Mouse (Mus musculus) large intestine, adult 2 months (tissue): ENCODE measurements at regions not wholly inside any gene's neighbourhood (a gene's known extent, or its start where the extent isn't known, plus 50 kb on each side); places are given as distances from the start of the nearest gene placed in this dataset.

ENCODE experiments used
- DNase-seq: peaks from one replicate; pipeline ENCODE4 v3.0.0-alpha.2; 2012; ENCODE audit warnings: low read depth, low spot score
- WGBS: fragments of 180-500 bp; shearing (Covaris S2); methylation state at CpG from one replicate; pipeline ENCODE4 v1.1.7; 2018; 5-methylcytosine and 5-hydroxymethylcytosine counted together

- DNase-seq, result no peak
- 100% methylated on average over 1 of the region's 1 CpGs for WGBS
These were observed 221.6 kb upstream of the Rgma start for GRCm38 (mm10) chr7:73153668-73154067.

- DNase-seq, result no peak
- WGBS, result 97% methylated on average over 5 of the region's 5 CpGs
These were observed 216.5 kb upstream of the Rgma start for GRCm38 (mm10) chr7:73158833-73159232.

GRCm38 (mm10) chr7:73160968-73161367, 214.3 kb upstream of the Rgma start:
- WGBS, result 88% methylated on average over 8 of the region's 8 CpGs
- no peak for DNase-seq

- 63% methylated on average over 5 of the region's 5 CpGs for WGBS
- no peak for DNase-seq
These were observed 211.6 kb upstream of the Rgma start for GRCm38 (mm10) chr7:73163687-73164086.

- no peak for DNase-seq
- WGBS, result 92% methylated on average over 8 of the region's 8 CpGs
These were observed 209.8 kb upstream of the Rgma start for GRCm38 (mm10) chr7:73165521-73165920.

- DNase-seq, result no peak
- WGBS, result 58% methylated on average over 8 of the region's 8 CpGs
These were observed 205.9 kb upstream of the Rgma start for GRCm38 (mm10) chr7:73169416-73169815.

- DNase-seq, result no peak
- WGBS, result 83% methylated on average over 4 of the region's 4 CpGs
These were observed 202.7 kb upstream of the Rgma start for GRCm38 (mm10) chr7:73172615-73173014.

GRCm38 (mm10) chr7:73183761-73184160, 191.5 kb upstream of the Rgma start:
- 79% methylated on average over 8 of the region's 8 CpGs for WGBS
- no peak for DNase-seq

GRCm38 (mm10) chr7:73184208-73185070, 190.9 kb upstream of the Rgma start:
- 96% methylated on average over 14 of the region's 14 CpGs for WGBS
- no peak for DNase-seq

GRCm38 (mm10) chr7:73185071-73185531, 190.2 kb upstream of the Rgma start:
- DNase-seq, result no peak
- 84% methylated on average over 10 of the region's 10 CpGs for WGBS

GRCm38 (mm10) chr7:73185591-73185990, 189.7 kb upstream of the Rgma start:
- over 99% methylated on average over 5 of the region's 5 CpGs for WGBS
- DNase-seq, result no peak

- WGBS, result 90% methylated on average over 3 of the region's 3 CpGs
- DNase-seq, result no peak
These were observed 188.8 kb upstream of the Rgma start for GRCm38 (mm10) chr7:73186501-73186900.

- 84% methylated on average over 12 of the region's 12 CpGs for WGBS
- DNase-seq, result no peak
These were observed 183.7 kb upstream of the Rgma start for GRCm38 (mm10) chr7:73191388-73192278.

- WGBS, result 95% methylated on average over 7 of the region's 7 CpGs
- DNase-seq, result no peak
These were observed 182.5 kb upstream of the Rgma start for GRCm38 (mm10) chr7:73192839-73193238.

GRCm38 (mm10) chr7:73195306-73195705, 180.0 kb upstream of the Rgma start:
- WGBS, result 86% methylated on average over 4 of the region's 4 CpGs
- DNase-seq, result no peak

GRCm38 (mm10) chr7:73196851-73197531, 178.3 kb upstream of the Rgma start:
- DNase-seq, result peak; percentile 65
- WGBS, result 31% methylated on average over 12 of the region's 12 CpGs

- DNase-seq, result no peak
- WGBS, result 18% methylated on average over 5 of the region's 5 CpGs
These were observed 177.2 kb upstream of the Rgma start for GRCm38 (mm10) chr7:73198069-73198468.

- no peak for DNase-seq
- 40% methylated on average over 6 of the region's 6 CpGs for WGBS
These were observed 175.3 kb upstream of the Rgma start for GRCm38 (mm10) chr7:73199967-73200366.

GRCm38 (mm10) chr7:73201330-73201729, 174.0 kb upstream of the Rgma start:
- DNase-seq, result no peak
- WGBS, result 71% methylated on average over 6 of the region's 6 CpGs
